Mouse (Mus musculus) forebrain, embryonic 10.5 days (tissue): Measurements from ENCODE around the gene Edc3. TPM values are rescaled to one million over a fixed set of nuclear protein-coding genes. Genes with fewer than 3 reads are reported as not detected.
A peak's percentile ranks its signal among the peaks of the same experiment; 100 is the strongest.

Experiments
- DNase-seq: peaks from one replicate; pipeline ENCODE4 v3.0.0-alpha.2; 2017; ENCODE audit warnings: low spot score; ENCODE audit errors: extremely low spot score
- H3K27ac ChIP-seq: fragments of 300-500 bp; sonication (generic); 2 replicates; pipeline ENCODE4 v1.5.1; 2016; ENCODE audit warnings: mild to moderate bottlenecking
- H3K27me3 ChIP-seq: fragments of 300-500 bp; sonication (generic); 2 replicates; pipeline ENCODE4 v1.6.1; 2016; ENCODE audit warnings: mild to moderate bottlenecking; ENCODE audit not compliant: poor library complexity, severe bottlenecking
- H3K36me3 ChIP-seq: fragments of 300-500 bp; sonication (generic); replicated peaks from 2 replicates; pipeline ENCODE4 v1.6.1; 2016; ENCODE audit warnings: mild to moderate bottlenecking, moderate library complexity
- H3K4me1 ChIP-seq: fragments of 300-500 bp; sonication (generic); 2 replicates; pipeline ENCODE4 v1.6.1; 2016
- H3K4me3 ChIP-seq: fragments of 300-500 bp; sonication (generic); 2 replicates; pipeline ENCODE4 v1.5.1; 2016; ENCODE audit warnings: mild to moderate bottlenecking, moderate library complexity
- H3K9me3 ChIP-seq: fragments of 300-500 bp; sonication (generic); 2 replicates; pipeline ENCODE4 v1.6.1; 2016; ENCODE audit warnings: mild to moderate bottlenecking, moderate library complexity
- WGBS: fragments of 180-500 bp; shearing (Covaris S2); methylation state at CpG from one replicate; pipeline ENCODE4 v1.1.7; 2016; 5-methylcytosine and 5-hydroxymethylcytosine counted together
- polyA plus RNA-seq: library from polyadenylated mRNA; unstranded; fragments of >200 nt; fragmentation: Nextera tagmentation; extraction: Ambion mirVana; gene quantifications from 2 replicates; pipeline ENCODE4 v1.2.1, GENCODE M21; 2016

Edc3 gene
- polyA plus RNA-seq, 1 experiment from 2014 or later = 43.9 TPM

- no peak for DNase-seq
- no peak overlapping the region for H3K4me3 ChIP-seq
- H3K27ac ChIP-seq = no peak overlapping the region
- WGBS = 77% methylated on average over 1 of the region's 1 CpGs
- no peaks in the 10 kb centered on the region for H3K27me3 ChIP-seq
- H3K36me3 ChIP-seq = peaks cover 98% of the 10 kb centered on the region
- H3K9me3 ChIP-seq = no peaks in the 10 kb centered on the region
- no peaks in the 10 kb centered on the region for H3K4me1 ChIP-seq
These were observed 40.5 kb downstream of the Edc3 start for GRCm38 (mm10) chr9:57748831-57749230.

GRCm38 (mm10) chr9:57750901-57751300, 42.6 kb downstream of the Edc3 start:
- H3K4me3 ChIP-seq = no peak overlapping the region
- no peak overlapping the region for H3K27ac ChIP-seq
- H3K4me1 ChIP-seq = no peaks in the 10 kb centered on the region
- no peaks in the 10 kb centered on the region for H3K9me3 ChIP-seq
- H3K36me3 ChIP-seq = peaks cover 100% of the 10 kb centered on the region
- H3K27me3 ChIP-seq = no peaks in the 10 kb centered on the region
- DNase-seq = no peak
- WGBS = 87% methylated on average over 7 of the region's 7 CpGs

- H3K36me3 ChIP-seq = peaks cover 92% of the 10 kb centered on the region
- no peaks in the 10 kb centered on the region for H3K9me3 ChIP-seq
- H3K27me3 ChIP-seq = no peaks in the 10 kb centered on the region
- DNase-seq = no peak
- H3K27ac ChIP-seq = no peak overlapping the region
- WGBS = 87% methylated on average over 3 of the region's 3 CpGs
- peaks cover 11% of the 10 kb centered on the region for H3K4me1 ChIP-seq
- no peak overlapping the region for H3K4me3 ChIP-seq
These were observed 49.2 kb downstream of the Edc3 start for GRCm38 (mm10) chr9:57757578-57757977.

- WGBS = 94% methylated on average over 22 of the region's 22 CpGs
- peaks cover 83% of the 10 kb centered on the region for H3K36me3 ChIP-seq
These were observed 50.2 kb downstream of the Edc3 start for GRCm38 (mm10) chr9:57758528-57758927.

GRCm38 (mm10) chr9:57759289-57759688, 50.9 kb downstream of the Edc3 start:
- peaks cover 28% of the 10 kb centered on the region for H3K4me1 ChIP-seq
- WGBS = 35% methylated on average over 6 of the region's 6 CpGs
- H3K27me3 ChIP-seq = no peaks in the 10 kb centered on the region
- H3K36me3 ChIP-seq = peaks cover 75% of the 10 kb centered on the region
- H3K9me3 ChIP-seq = no peaks in the 10 kb centered on the region
- H3K4me3 ChIP-seq = no peak overlapping the region
- H3K27ac ChIP-seq = no peak overlapping the region
- peak; percentile 62 for DNase-seq

More at GRCm38 (mm10) chr9:57758528-57758927, 50.2 kb downstream of the Edc3 start:
- DNase-seq = no peak
- H3K27ac ChIP-seq = no peak overlapping the region
- no peaks in the 10 kb centered on the region for H3K9me3 ChIP-seq
- H3K27me3 ChIP-seq = no peaks in the 10 kb centered on the region
- no peak overlapping the region for H3K4me3 ChIP-seq
- H3K4me1 ChIP-seq = peaks cover 20% of the 10 kb centered on the region

- H3K4me3 ChIP-seq = no peak overlapping the region
- no peaks in the 10 kb centered on the region for H3K27me3 ChIP-seq
- H3K27ac ChIP-seq = no peak overlapping the region
- H3K4me1 ChIP-seq = peaks cover 35% of the 10 kb centered on the region
- no peaks in the 10 kb centered on the region for H3K9me3 ChIP-seq
- 97% methylated on average over 24 of the region's 24 CpGs for WGBS
- DNase-seq = no peak
- peaks cover 62% of the 10 kb centered on the region for H3K36me3 ChIP-seq
These were observed 52.2 kb downstream of the Edc3 start for GRCm38 (mm10) chr9:57760416-57761146.

- Histone ChIP-seq H3K27me3 (0 out of 2 replicates have a peak, but pooled peaks cover under 1% of the 10 kb centered on the region), H3K4me3 (peak overlapping the region; percentile 95; the same call in 1 of the 2 replicates), H3K9me3 (no peaks in the 10 kb centered on the region), H3K36me3 (peaks cover 51% of the 10 kb centered on the region), H3K27ac (no peak overlapping the region), H3K4me1 (peaks cover 46% of the 10 kb centered on the region)
- WGBS = 97% methylated on average over 13 of the region's 13 CpGs
- no peak for DNase-seq
These were observed 53.5 kb downstream of the Edc3 start for GRCm38 (mm10) chr9:57761563-57762551.

GRCm38 (mm10) chr9:57762563-57762991, 54.2 kb downstream of the Edc3 start:
- Histone ChIP-seq H3K9me3 (no peaks in the 10 kb centered on the region), H3K4me3 (peak overlapping the region; percentile 95; the same call in 1 of the 2 replicates), H3K27ac (no peak overlapping the region), H3K27me3 (0 out of 2 replicates have a peak, but pooled peaks cover 7% of the 10 kb centered on the region), H3K4me1 (peaks cover 48% of the 10 kb centered on the region), H3K36me3 (peaks cover 44% of the 10 kb centered on the region)
- no peak for DNase-seq
- 80% methylated on average over 6 of the region's 6 CpGs for WGBS

GRCm38 (mm10) chr9:57764147-57764973, 56.0 kb downstream of the Edc3 start:
- peak; percentile 30 for DNase-seq

GRCm38 (mm10) chr9:57764974-57765363, 56.6 kb downstream of the Edc3 start:
- 0 out of 2 replicates have a peak, but pooled peaks cover 7% of the 10 kb centered on the region for H3K27me3 ChIP-seq
- peaks cover 48% of the 10 kb centered on the region for H3K4me1 ChIP-seq
- H3K9me3 ChIP-seq = no peaks in the 10 kb centered on the region
- peaks cover 20% of the 10 kb centered on the region for H3K36me3 ChIP-seq
- peak overlapping the region; percentile 95 for H3K4me3 ChIP-seq
- H3K27ac ChIP-seq = peak overlapping the region; percentile 99
- peak; percentile 93 for DNase-seq
- under 1% methylated on average over 38 of the region's 45 CpGs for WGBS

More at GRCm38 (mm10) chr9:57764147-57764973, 56.0 kb downstream of the Edc3 start:
- Histone ChIP-seq H3K4me1 (peaks cover 48% of the 10 kb centered on the region), H3K9me3 (no peaks in the 10 kb centered on the region), H3K27me3 (0 out of 2 replicates have a peak, but pooled peaks cover 7% of the 10 kb centered on the region), H3K4me3 (peak overlapping the region; percentile 95), H3K27ac (peak overlapping the region; percentile 99), H3K36me3 (peaks cover 26% of the 10 kb centered on the region)
- WGBS = under 1% methylated on average over 57 of the region's 57 CpGs

GRCm38 (mm10) chr9:57765364-57766351, 57.3 kb downstream of the Edc3 start, which contains the start of gene Clk3:
Gene Clk3, minus strand, starts transcription at chr9:57765860.
- 0 out of 2 replicates have a peak, but pooled peaks cover 7% of the 10 kb centered on the region for H3K27me3 ChIP-seq
- H3K4me1 ChIP-seq = peaks cover 48% of the 10 kb centered on the region
- WGBS = under 1% methylated on average over 93 of the region's 93 CpGs
- no peaks in the 10 kb centered on the region for H3K9me3 ChIP-seq
- no peak for DNase-seq
- H3K27ac ChIP-seq = peak within 1 kb of the TSS; percentile 99
- H3K4me3 ChIP-seq = peak within 1 kb of the TSS; percentile 95
- H3K36me3 ChIP-seq = peaks cover 13% of the 10 kb centered on the region
